Mouse (Mus musculus) heart, adult 2 months (tissue): ENCODE data around the gene Ciart.

Source experiments
- CTCF ChIP-seq: fragments of 200-600 bp; IDR thresholded peaks from 2 replicates; pipeline ENCODE4 v1.8.1; 2022; ENCODE audit warnings: antibody characterized with exemption, mild to moderate bottlenecking, moderate library complexity
- EP300 ChIP-seq: fragments of 200-500 bp; IDR thresholded peaks from 2 replicates; pipeline ENCODE4 v1.6.1; 2011; ENCODE audit warnings: low read depth, low read length, control low read depth; ENCODE audit not compliant: insufficient read depth

- TF ChIP-seq CTCF (peak; percentile 76), EP300 (0 out of 2 replicates have a peak, but pooled peaks have one; percentile 26)
These were observed 24.0 kb upstream of the Ciart start for GRCm38 (mm10) chr3:95905940-95906492.
